ENCODE assay signal across 13 mouse cellular contexts in genomic region chr12:86687971-86688573, GRCm38 (mm10). TPM values are rescaled to one million over a fixed set of nuclear protein-coding genes. Genes with fewer than 3 reads are reported as not detected.
DNase-seq lines count a peak whose midpoint lies in the region; ATAC-seq lines count a peak whose summit lies in the region.
"Had no signal": no experiment of that assay in that cellular context is flagged by ENCODE, and none has a peak within 500 bp of the region (broad histone marks: within the 10 kb centered on the region; RNA-seq: fewer than 3 reads in every experiment).

No protein-coding gene starts in this region.

- ATAC-seq in hindbrain, embryonic 12.5 days (ENCODE audit: low FRiP score): no peak
- ATAC-seq in heart, embryonic 14.5 days (ENCODE audit: insufficient number of reproducible peaks, insufficient read depth, low FRiP score, low read depth): peak; percentile 34; the same call in 1 of the 2 replicates
- peak; percentile 44 for ATAC-seq in liver, embryonic 16.5 days (ENCODE audit: low read depth)
- ATAC-seq in midbrain, embryonic 13.5 days: no peak
- ATAC-seq in megakaryocyte progenitor cell, adult 5-6 weeks (replicated peaks; ENCODE audit: poor library complexity): no peak

- H3K36me3 ChIP-seq in hindbrain, embryonic 10.5 days: peaks cover 98% of the 10 kb centered on the region
- peaks cover 80% of the 10 kb centered on the region for H3K36me3 ChIP-seq in hindbrain, embryonic 12.5 days
- H3K36me3 ChIP-seq in heart, embryonic 14.5 days (ENCODE audit: control insufficient read depth, insufficient read depth, low read length): peaks cover 27% of the 10 kb centered on the region
- no peaks in the 10 kb centered on the region for H3K36me3 ChIP-seq in liver, embryonic 16.5 days (ENCODE audit: control insufficient read depth, insufficient read depth)
- H3K36me3 ChIP-seq in midbrain, embryonic 13.5 days: peaks cover 91% of the 10 kb centered on the region
- H3K36me3 ChIP-seq: G1E had no signal

- peak overlapping the region; percentile 59 for H3K27ac ChIP-seq in hindbrain, embryonic 10.5 days
- H3K27ac ChIP-seq in hindbrain, embryonic 12.5 days: no peak overlapping the region
- H3K27ac ChIP-seq in heart, embryonic 14.5 days (replicated peaks in 1 of 2; ENCODE audit: control insufficient read depth in 1 of 2, insufficient read depth in 1 of 2, low read depth in 2 of 2, low read length in 2 of 2): peak overlapping the region in 1 of 2 experiments; percentile 55; a peak in 3 of 4 replicates
- no peak overlapping the region for H3K27ac ChIP-seq in liver, embryonic 16.5 days (ENCODE audit: low read length)
- H3K27ac ChIP-seq in midbrain, embryonic 13.5 days: no peak overlapping the region
- H3K27ac ChIP-seq: neural tube, embryonic 12.5 days had no signal

- no peaks in the 10 kb centered on the region for H3K9me3 ChIP-seq in hindbrain, embryonic 10.5 days
- H3K9me3 ChIP-seq in hindbrain, embryonic 12.5 days (replicated peaks): no peaks in the 10 kb centered on the region
- no peaks in the 10 kb centered on the region for H3K9me3 ChIP-seq in heart, embryonic 14.5 days (ENCODE audit: control insufficient read depth, low read length)
- H3K9me3 ChIP-seq in liver, embryonic 16.5 days (replicated peaks; ENCODE audit: control insufficient read depth, low read length): no peaks in the 10 kb centered on the region
- H3K9me3 ChIP-seq in midbrain, embryonic 13.5 days: no peaks in the 10 kb centered on the region
- H3K9me3 ChIP-seq: G1E; neural tube, embryonic 12.5 days had no signal

- H3K4me2 ChIP-seq in hindbrain, embryonic 12.5 days (replicated peaks): no peak overlapping the region
- H3K4me2 ChIP-seq in heart, embryonic 14.5 days (ENCODE audit: low read length): no peak overlapping the region
- H3K4me2 ChIP-seq in liver, embryonic 16.5 days (ENCODE audit: low read depth, low read length): no peak overlapping the region
- H3K4me2 ChIP-seq in midbrain, embryonic 13.5 days (replicated peaks): no peak overlapping the region
- H3K4me2 ChIP-seq: neural tube, embryonic 12.5 days had no signal

- no peak overlapping the region for H3K4me3 ChIP-seq in hindbrain, embryonic 10.5 days
- no peak overlapping the region for H3K4me3 ChIP-seq in hindbrain, embryonic 12.5 days
- no peak overlapping the region for H3K4me3 ChIP-seq in heart, embryonic 14.5 days (ENCODE audit: control insufficient read depth in 1 of 2, insufficient read depth in 1 of 2, low read depth in 1 of 2, low read length in 2 of 2)
- no peak overlapping the region for H3K4me3 ChIP-seq in liver, embryonic 16.5 days (ENCODE audit: low read depth, low read length)
- no peak overlapping the region for H3K4me3 ChIP-seq in midbrain, embryonic 13.5 days (replicated peaks)
- H3K4me3 ChIP-seq: neural tube, embryonic 12.5 days had no signal

- H3K27me3 ChIP-seq in hindbrain, embryonic 10.5 days (ENCODE audit: insufficient read depth, poor library complexity, severe bottlenecking): no peaks in the 10 kb centered on the region
- H3K27me3 ChIP-seq in hindbrain, embryonic 12.5 days: no peaks in the 10 kb centered on the region
- no peaks in the 10 kb centered on the region for H3K27me3 ChIP-seq in heart, embryonic 14.5 days (ENCODE audit: control insufficient read depth, insufficient read depth, low read length)
- no peaks in the 10 kb centered on the region for H3K27me3 ChIP-seq in liver, embryonic 16.5 days (ENCODE audit: control insufficient read depth, insufficient read depth, low read depth, low read length)
- no peaks in the 10 kb centered on the region for H3K27me3 ChIP-seq in midbrain, embryonic 13.5 days
- H3K27me3 ChIP-seq: neural tube, embryonic 12.5 days had no signal

- peaks cover 36% of the 10 kb centered on the region for H3K4me1 ChIP-seq in hindbrain, embryonic 10.5 days (replicated peaks)
- H3K4me1 ChIP-seq in hindbrain, embryonic 12.5 days: peaks cover 14% of the 10 kb centered on the region
- peaks cover 19 to 28% of the 10 kb centered on the region in 2 experiments; a peak in 3 of 4 replicates for H3K4me1 ChIP-seq in heart, embryonic 14.5 days (ENCODE audit: control insufficient read depth in 2 of 2, insufficient read depth in 2 of 2, low read length in 2 of 2)
- no peaks in the 10 kb centered on the region for H3K4me1 ChIP-seq in liver, embryonic 16.5 days (ENCODE audit: control insufficient read depth, low read depth, low read length)
- H3K4me1 ChIP-seq in midbrain, embryonic 13.5 days (replicated peaks): peaks cover 26% of the 10 kb centered on the region

- no peak overlapping the region for H3K9ac ChIP-seq in hindbrain, embryonic 12.5 days
- H3K9ac ChIP-seq in heart, embryonic 14.5 days (ENCODE audit: low read length): no peak overlapping the region
- H3K9ac ChIP-seq in liver, embryonic 16.5 days (ENCODE audit: low read depth, low read length): no peak overlapping the region
- H3K9ac ChIP-seq in midbrain, embryonic 13.5 days (replicated peaks): no peak overlapping the region
- H3K9ac ChIP-seq: neural tube, embryonic 12.5 days had no signal

- DNase-seq in hindbrain, embryonic 10.5 days (ENCODE audit: low spot score): no peak
- peak; percentile 94 for DNase-seq in ZHBTc4 (ENCODE audit: low read depth, low spot score)
- no peak for DNase-seq in ovary, postnatal 10 days (ENCODE audit: low spot score)
- DNase-seq: thymus, adult 2 months had no signal

- 85% methylated on average over 4 of the region's 4 CpGs for WGBS in hindbrain, embryonic 10.5 days
- WGBS in hindbrain, embryonic 12.5 days: 76% methylated on average over 4 of the region's 4 CpGs
- WGBS in heart, embryonic 14.5 days: 67% methylated on average over 4 of the region's 4 CpGs
- 53% methylated on average over 4 of the region's 4 CpGs for WGBS in liver, embryonic 16.5 days (ENCODE audit: insufficient replicate concordance)
- WGBS in midbrain, embryonic 13.5 days: 78% methylated on average over 4 of the region's 4 CpGs

RNA-seq across cellular contexts. Expression of gene Vash1, which starts 9.6 kb away (rescaled TPM):
- polyA plus RNA-seq in hindbrain, embryonic 10.5 days (2016; fragmentation: Nextera tagmentation; extraction: Ambion mirVana): 21.1 and 27.4 TPM in 2 replicates
- 34.4 and 35.3 TPM in 2 replicates for polyA plus RNA-seq in hindbrain, embryonic 12.5 days (2016; fragmentation: Nextera tagmentation; extraction: Ambion mirVana)
- polyA plus RNA-seq in heart, embryonic 14.5 days (2014; fragmentation: Nextera tagmentation; extraction: Ambion mirVana): 10.7 and 11.0 TPM in 2 replicates
- 0.77 and 0.99 TPM in 2 replicates for polyA plus RNA-seq in liver, embryonic 16.5 days (2015; fragmentation: Nextera tagmentation; extraction: Ambion mirVana)
- polyA plus RNA-seq in midbrain, embryonic 13.5 days (2015; fragmentation: Nextera tagmentation; extraction: Ambion mirVana): 31.3 and 40.6 TPM in 2 replicates
- 0.07 and 0.10 TPM in 2 replicates for total RNA-seq in megakaryocyte progenitor cell, adult 5-6 weeks (2015)
- total RNA-seq in megakaryocyte progenitor cell, adult 5-6 weeks (2017): 0.54 and 0.91 TPM in 2 replicates
- total RNA-seq: G1E had no signal
- polyA plus RNA-seq: G1E had no signal

RNA-seq across cellular contexts. Expression of gene Angel1, which starts 38.2 kb away (rescaled TPM):
- 14.7 and 14.8 TPM in 2 replicates for polyA plus RNA-seq in hindbrain, embryonic 10.5 days (2016; fragmentation: Nextera tagmentation; extraction: Ambion mirVana)
- polyA plus RNA-seq in hindbrain, embryonic 12.5 days (2016; fragmentation: Nextera tagmentation; extraction: Ambion mirVana): 15.8 and 17.0 TPM in 2 replicates
- polyA plus RNA-seq in heart, embryonic 14.5 days (2014; fragmentation: Nextera tagmentation; extraction: Ambion mirVana): 8.4 and 9.6 TPM in 2 replicates
- 1.1 and 1.2 TPM in 2 replicates for polyA plus RNA-seq in liver, embryonic 16.5 days (2015; fragmentation: Nextera tagmentation; extraction: Ambion mirVana)
- polyA plus RNA-seq in midbrain, embryonic 13.5 days (2015; fragmentation: Nextera tagmentation; extraction: Ambion mirVana): 10.3 and 10.9 TPM in 2 replicates
- 3.1 TPM in 2 replicates for total RNA-seq in megakaryocyte progenitor cell, adult 5-6 weeks (2015)
- total RNA-seq in megakaryocyte progenitor cell, adult 5-6 weeks (2017): 0.62 and 2.7 TPM in 2 replicates

RNA-seq across cellular contexts. Expression of gene Lrrc74a, which starts 46.1 kb away (rescaled TPM):
- polyA plus RNA-seq in hindbrain, embryonic 10.5 days (2016; fragmentation: Nextera tagmentation; extraction: Ambion mirVana): not detected in 2 replicates
- not detected in 2 replicates for polyA plus RNA-seq in hindbrain, embryonic 12.5 days (2016; fragmentation: Nextera tagmentation; extraction: Ambion mirVana)
- polyA plus RNA-seq in heart, embryonic 14.5 days (2014; fragmentation: Nextera tagmentation; extraction: Ambion mirVana): not detected in 2 replicates
- polyA plus RNA-seq in liver, embryonic 16.5 days (2015; fragmentation: Nextera tagmentation; extraction: Ambion mirVana): not detected in 2 replicates
- polyA plus RNA-seq in midbrain, embryonic 13.5 days (2015; fragmentation: Nextera tagmentation; extraction: Ambion mirVana): not detected in 2 replicates
- total RNA-seq in megakaryocyte progenitor cell, adult 5-6 weeks (2015): not detected in 2 replicates
- not detected in 2 replicates for total RNA-seq in megakaryocyte progenitor cell, adult 5-6 weeks (2017)
- total RNA-seq: gastrocnemius, adult 8-10 months had no signal
- polyA plus RNA-seq: G1E; limb, embryonic 11.5 days; neural tube, embryonic 12.5 days had no signal

Comparison
In these comparisons a context has a peak if more than half of its experiments do, and no peak if none do; other contexts are left out.
1. ATAC-seq: peak in heart, embryonic 14.5 days (single experiment) and liver, embryonic 16.5 days (single experiment); none in hindbrain, embryonic 12.5 days (single experiment), midbrain, embryonic 13.5 days (single experiment) and megakaryocyte progenitor cell, adult 5-6 weeks (single experiment).